Mouse (Mus musculus) leukemia stem cell, adult 10-12 weeks (primary cell): ENCODE measurements around the gene Mgp. TPM values are rescaled to one million over a fixed set of nuclear protein-coding genes. Genes with fewer than 3 reads are reported as not detected.

Experiments used
- polyA plus RNA-seq: library from polyadenylated mRNA; stranded (reverse); fragments of >175 nt; gene quantifications from 2 replicates; pipeline ENCODE4 v1.2.3, GENCODE M21; 2012; ENCODE audit warnings: low replicate concordance

Gene Mgp
- not detected in 2 replicates for polyA plus RNA-seq

GRCm38 (mm10) chr6:136875670-136876069 lies at the start of gene Mgp:
Mgp (minus strand) TSS chr6:136875823.

DNA sequence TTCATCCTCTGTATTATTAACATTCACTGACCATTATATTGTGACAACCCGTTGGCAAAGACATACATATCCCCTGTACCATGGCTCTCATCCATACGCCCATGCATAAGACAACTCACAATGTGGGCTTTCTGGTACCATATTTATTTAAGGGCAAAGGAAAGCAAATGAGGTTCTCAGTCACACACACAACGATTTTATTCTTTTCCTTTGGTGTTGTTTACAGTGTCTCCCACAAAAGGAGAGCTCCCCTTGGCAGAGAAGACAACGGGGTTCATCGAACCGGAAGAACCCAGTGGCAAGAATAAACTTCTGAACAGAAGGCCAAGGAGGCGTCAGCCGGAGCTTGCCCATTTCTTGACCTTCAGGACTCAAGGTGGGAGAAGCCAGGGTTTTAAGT lies 47.9 kb upstream of the Mgp start, which contains the start of gene Pde6h:
Pde6h (plus strand) TSS at position 301 of the 400 bp plus-strand sequence.

DNA sequence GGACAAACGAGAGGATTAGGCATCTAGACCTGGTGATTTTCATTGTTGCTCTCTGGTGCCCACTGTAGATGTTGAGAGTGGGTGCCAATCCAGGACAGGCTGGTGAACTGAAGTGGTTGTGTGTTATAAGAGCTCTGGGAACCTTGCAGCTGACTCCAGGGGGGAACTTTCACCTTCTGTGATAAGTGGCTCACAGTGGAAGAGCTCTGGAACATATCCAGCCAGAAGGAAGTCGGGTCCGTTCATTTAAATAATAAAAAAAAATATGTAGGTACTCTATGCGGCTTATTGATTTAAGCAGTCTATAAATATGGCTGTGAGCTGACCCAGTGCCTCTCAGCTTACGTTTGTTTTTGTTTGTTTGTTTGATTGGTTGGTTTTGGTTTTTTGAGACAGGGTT lies 46.5 kb upstream of the Mgp start, which contains the start of gene Erp27:
Erp27 (minus strand) TSS at position 101 of the 400 bp plus-strand sequence.

GRCm38 (mm10) chr6:136857186-136857872 lies 18.3 kb downstream of the Mgp start, which contains the start of gene Art4:
Art4 (minus strand) TSS chr6:136857733.

DNA sequence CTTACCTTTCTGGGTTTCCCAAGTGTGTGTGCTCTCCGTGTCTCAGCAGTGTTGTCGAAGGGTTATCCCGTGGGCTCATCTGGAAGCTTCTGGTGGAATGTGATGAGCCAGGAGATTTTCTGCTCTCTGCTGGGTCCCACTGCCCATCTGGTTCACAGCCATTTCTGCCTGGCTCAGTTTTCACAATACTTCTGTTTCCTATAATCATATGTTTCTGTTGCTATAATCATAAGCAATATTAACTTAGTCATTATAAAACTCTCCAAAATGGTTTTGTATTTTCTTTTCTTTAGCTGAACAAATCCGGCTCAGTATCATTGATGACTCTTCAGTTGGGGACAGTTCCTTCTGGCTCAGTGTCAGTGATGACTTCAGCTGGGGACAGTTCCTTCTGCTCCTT lies 40.3 kb downstream of the Mgp start, which contains the start of gene Smco3:
Smco3 (minus strand) TSS at position 101 of the 400 bp plus-strand sequence.

GRCm38 (mm10) chr6:136827881-136828561 lies 47.6 kb downstream of the Mgp start, which contains the start of gene Wbp11:
Wbp11 (minus strand) TSS chr6:136828233.

DNA sequence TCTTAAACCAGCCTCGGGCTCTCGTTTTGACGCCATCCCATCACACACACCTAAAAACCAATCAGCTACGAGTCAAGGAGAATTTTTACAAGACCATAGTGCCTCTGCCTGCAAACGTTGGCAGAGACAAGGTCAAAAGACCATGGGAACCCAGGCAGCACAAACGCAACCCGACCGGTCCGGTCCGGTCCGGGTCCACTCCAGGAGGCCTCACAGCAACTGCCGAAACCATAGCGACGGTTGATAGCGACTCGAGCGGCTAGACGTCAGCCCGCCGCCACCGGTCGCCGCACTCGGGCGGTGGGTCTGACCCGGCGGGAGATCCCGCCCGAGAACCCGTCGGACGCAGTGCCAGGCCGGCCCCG lies 48.1 kb downstream of the Mgp start, which contains the start of gene BC049715:
BC049715 (plus strand) TSS at position 111 of the 365 bp plus-strand sequence.

Other genes with a start within 250 kb of the Mgp start
- 12.9 and 17.2 TPM in 2 replicates for gene Plbd1, start 213.9 kb downstream of the Mgp start, polyA plus RNA-seq
- not detected in 2 replicates for gene Gucy2c, start 94.1 kb downstream of the Mgp start, polyA plus RNA-seq
- gene Hist4h4, start 71.4 kb downstream of the Mgp start, polyA plus RNA-seq = 18.8 and 18.9 TPM in 2 replicates
- gene H2afj, start 67.6 kb downstream of the Mgp start, polyA plus RNA-seq = 194 and 567 TPM in 2 replicates
- gene BC049715, start 48.2 kb downstream of the Mgp start, polyA plus RNA-seq = 3.5 and 6.4 TPM in 2 replicates
- 346 and 357 TPM in 2 replicates for gene Wbp11, start 47.6 kb downstream of the Mgp start, polyA plus RNA-seq
- gene Smco3, start 40.4 kb downstream of the Mgp start, polyA plus RNA-seq = not detected in 2 replicates
- gene Art4, start 18.1 kb downstream of the Mgp start, polyA plus RNA-seq = 0.66 and 4.1 TPM in 2 replicates
- gene Erp27, start 46.4 kb upstream of the Mgp start, polyA plus RNA-seq = not detected in 2 replicates
- gene Pde6h, start 48.0 kb upstream of the Mgp start, polyA plus RNA-seq = 0.07 TPM in 1 of 2 replicates, not detected in the other
- gene Arhgdib, start 66.1 kb upstream of the Mgp start, polyA plus RNA-seq = 22.6 and 23.3 TPM in 2 replicates